Mouse (Mus musculus) B cell, adult 2 months (primary cell): ENCODE results near the gene Fmnl2.
A peak's percentile ranks its signal among the peaks of the same experiment; 100 is the strongest.

Experiments
- DNase-seq, 2 experiments: peaks; one replicate each; pipeline ENCODE4 v3.0.0; 2022

Gene Fmnl2

GRCm38 (mm10) chr2:53108547-53108946, 250.9 kb downstream of the Fmnl2 start:
- DNase-seq = no peak

DNA sequence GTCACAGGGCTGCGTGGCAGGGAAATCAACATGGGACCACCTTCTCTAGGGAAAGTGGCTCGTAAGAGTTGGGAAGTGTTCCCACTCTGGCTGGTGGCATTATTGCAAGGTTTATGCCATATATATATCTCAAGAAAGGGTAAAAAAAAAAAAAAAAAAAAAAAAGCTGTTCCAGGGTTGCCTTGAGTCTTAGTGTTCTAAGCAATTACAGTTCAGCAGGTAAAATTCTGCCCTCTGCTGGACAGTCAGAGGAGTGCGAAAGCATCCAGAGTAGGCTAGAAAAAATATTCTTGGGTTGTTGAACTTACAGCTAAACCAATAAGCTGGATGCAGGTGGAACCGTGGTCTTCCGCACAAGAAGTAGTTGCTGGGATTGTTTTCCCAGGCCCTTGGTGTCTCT, 264.1 kb downstream of the Fmnl2 start:
- DNase-seq = peak; percentile 38 to 48

DNA sequence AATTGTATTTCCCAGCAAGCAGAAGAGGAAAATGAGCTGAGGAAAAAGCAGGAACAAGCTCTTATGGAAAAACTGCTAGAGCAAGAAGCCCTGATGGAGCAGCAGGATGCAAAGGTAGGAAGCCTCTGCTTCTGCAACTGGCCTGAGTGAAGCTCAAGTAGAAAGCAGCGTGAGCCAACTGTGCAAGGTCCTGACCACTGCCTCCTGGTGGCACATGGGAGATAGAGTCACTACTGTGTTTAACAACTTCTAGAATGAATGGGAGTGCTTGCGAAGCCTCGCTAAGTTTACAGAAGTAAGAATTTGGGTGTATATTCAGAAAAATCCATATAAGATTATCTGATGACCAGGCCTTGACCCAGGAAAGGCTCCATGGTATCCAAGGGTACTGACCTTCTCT, 268.3 kb downstream of the Fmnl2 start:
- DNase-seq = no peak

DNA sequence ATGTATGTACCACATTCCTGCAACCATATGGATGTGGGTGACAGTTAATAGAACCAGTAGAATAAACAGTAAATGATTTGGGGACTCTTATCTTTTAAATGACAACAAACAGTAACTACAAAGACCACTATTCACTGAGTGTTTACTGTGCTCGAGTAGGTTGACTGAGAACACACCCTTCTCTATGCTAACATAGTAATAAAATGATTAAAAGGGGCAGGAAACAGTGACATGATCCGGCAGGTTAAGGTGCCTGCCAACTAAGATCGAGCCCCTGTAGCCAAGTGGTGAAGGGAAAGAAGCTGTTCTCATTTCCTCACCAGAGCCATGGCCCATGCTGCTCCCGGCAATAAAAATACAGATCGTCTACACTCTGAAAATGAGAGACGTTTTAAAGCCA, 271.4 kb downstream of the Fmnl2 start:
- DNase-seq = no peak

- no peak for DNase-seq
Observed at GRCm38 (mm10) chr2:53131567-53131966, 273.9 kb downstream of the Fmnl2 start.

GRCm38 (mm10) chr2:53146852-53147251, 289.2 kb downstream of the Fmnl2 start:
- no peak for DNase-seq

DNA sequence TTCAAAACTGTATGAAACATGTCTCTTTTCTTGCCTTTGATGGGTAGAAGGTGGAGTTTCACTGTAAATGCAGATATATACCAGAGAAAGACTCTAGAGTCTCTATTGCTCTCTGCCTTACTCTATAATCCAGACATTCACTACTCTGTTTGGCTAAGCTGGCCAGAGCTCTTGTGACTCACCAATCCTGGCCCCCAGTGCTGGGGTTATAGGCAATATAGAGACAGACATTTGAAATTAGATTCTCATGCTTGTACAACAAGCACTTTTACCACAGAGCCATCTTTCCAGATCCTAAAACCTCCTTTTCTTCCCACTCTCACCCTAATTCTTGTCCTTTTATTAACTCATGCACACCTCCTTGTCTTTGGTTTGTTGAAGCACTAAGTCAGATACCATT, 316.3 kb downstream of the Fmnl2 start:
- DNase-seq = no peak

GRCm38 (mm10) chr2:53178966-53179365, 321.3 kb downstream of the Fmnl2 start:
- no peak for DNase-seq

DNA sequence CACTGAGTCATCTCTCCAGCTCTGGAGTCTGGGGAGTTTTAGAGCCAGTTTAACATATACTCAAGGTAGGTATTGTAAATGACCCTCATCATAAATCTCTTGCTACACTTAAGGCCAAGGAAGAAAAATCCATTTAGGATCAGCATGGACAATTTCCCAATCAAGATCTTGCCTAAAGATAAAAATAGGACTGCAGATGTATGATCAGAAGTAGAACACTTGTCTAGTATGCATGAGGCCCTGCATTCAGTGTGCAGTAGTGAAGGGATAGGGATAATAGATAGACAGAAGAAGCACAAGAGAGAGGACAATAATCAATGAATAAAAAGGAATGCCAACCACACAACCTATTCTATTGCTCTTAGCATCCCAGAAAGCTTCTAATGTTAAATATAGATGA, 322.2 kb downstream of the Fmnl2 start:
- DNase-seq = no peak
